Mouse (Mus musculus): ENCODE measurements at regions not wholly inside any gene's neighbourhood (a gene's known extent, or its start where the extent isn't known, plus 50 kb on each side); places are given as distances from the start of the nearest gene placed in this dataset.

DNA sequence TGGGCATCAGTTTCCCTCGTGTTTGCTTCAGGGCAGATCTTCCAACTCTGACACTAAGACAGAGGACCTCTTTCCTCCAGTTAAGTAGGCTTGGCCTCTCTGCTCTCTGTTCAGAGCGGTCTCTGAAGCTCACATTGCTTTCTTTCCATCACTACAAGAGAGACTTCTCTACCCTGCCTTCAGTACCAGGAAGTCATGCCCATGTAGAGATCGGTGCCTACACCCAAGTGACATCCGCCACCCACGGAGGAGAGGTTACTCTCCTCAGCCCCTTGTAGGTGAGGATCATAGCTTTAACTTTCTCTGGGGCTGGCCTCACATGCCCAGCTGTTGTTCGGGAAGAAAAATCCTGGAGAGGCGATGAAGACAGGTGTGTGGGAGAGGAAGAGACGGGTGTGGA lies 155.3 kb downstream of the Zfp36l2 start:
- TF ChIP-seq CTCF (IDR thresholded peaks at IDR 0.05; ENCODE audit: low read depth) = no peak
- no peak for TF ChIP-seq EP300 (IDR thresholded peaks at IDR 0.05; ENCODE audit: low read depth)
